Comparison of ENCODE assay signal across 8 mouse cellular contexts in genomic region chr5:125226229-125226634, GRCm38 (mm10). TPM values are rescaled to one million over a fixed set of nuclear protein-coding genes. Genes with fewer than 3 reads are reported as not detected.
DNase-seq lines count a peak whose midpoint lies in the region; ATAC-seq and TF ChIP-seq lines count a peak whose summit lies in the region.

No protein-coding gene starts in this region.

- H3K4me2 ChIP-seq in lung, postnatal 0 days (replicated peaks; ENCODE audit: low read depth, low read length) = no peak overlapping the region

- no peak overlapping the region for H3K27ac ChIP-seq in cerebellum, adult 2 months (ENCODE audit: insufficient read depth, low read length)
- H3K27ac ChIP-seq in lung, postnatal 0 days (ENCODE audit: low read length) = no peak overlapping the region

- no peaks in the 10 kb centered on the region for H3K36me3 ChIP-seq in lung, postnatal 0 days (ENCODE audit: insufficient read depth, low read length)

- peaks cover 47% of the 10 kb centered on the region for H3K4me1 ChIP-seq in cerebellum, adult 2 months (ENCODE audit: control insufficient read depth, insufficient read depth, low read length)
- no peaks in the 10 kb centered on the region for H3K4me1 ChIP-seq in lung, postnatal 0 days (ENCODE audit: insufficient read depth, low read depth, low read length)

- no peak overlapping the region for H3K4me3 ChIP-seq in cerebellum, adult 2 months (replicated peaks; ENCODE audit: insufficient read depth, low read depth, low read length)
- H3K4me3 ChIP-seq in lung, postnatal 0 days (ENCODE audit: low read depth, low read length) = no peak overlapping the region

- 42% methylated on average over 12 of the region's 12 CpGs for WGBS in cerebellum, adult 2 months
- WGBS in lung, postnatal 0 days = 35% methylated on average over 12 of the region's 12 CpGs

- TF ChIP-seq EP300 in lung, postnatal 0 days (IDR thresholded peaks at IDR 0.05) = no peak; the same call in 1 of the 2 replicates

- no peak for TF ChIP-seq CTCF in cerebellum, adult 2 months (IDR thresholded peaks at IDR 0.05; ENCODE audit: borderline replicate concordance, insufficient read depth, low read depth, low read length)
- no peak for TF ChIP-seq CTCF in lung, postnatal 0 days (IDR thresholded peaks at IDR 0.05)

- no peak overlapping the region for H3K9ac ChIP-seq in lung, postnatal 0 days (replicated peaks; ENCODE audit: low read depth)

- H3K9me3 ChIP-seq in lung, postnatal 0 days (ENCODE audit: low read length) = no peaks in the 10 kb centered on the region

- DNase-seq in cerebellum, adult 2 months = peak; percentile 59 to 66
- DNase-seq in cerebellum, adult 11 months = no peak
- peak; percentile 63 to 77 for DNase-seq in cerebellum, postnatal 14 days
- peak; percentile 79 for DNase-seq in gastrocnemius, postnatal 14 days
- DNase-seq in kidney, postnatal 4 days = peak; percentile 50 to 68
- DNase-seq in lung, postnatal 0 days (ENCODE audit: low spot score) = peak; percentile 57
- peak; percentile 59 for DNase-seq in skeletal muscle tissue, adult 2 months (ENCODE audit: low read depth, low spot score)

- TF ChIP-seq POLR2A in cerebellum, adult 2 months (IDR thresholded peaks at IDR 0.05; ENCODE audit: borderline replicate concordance, insufficient read depth, low read length) = no peak

- ATAC-seq in lung, postnatal 0 days = peak; percentile 91
- ATAC-seq in granulocyte monocyte progenitor cell, adult 5-6 weeks (replicated peaks; ENCODE audit: poor library complexity, severe bottlenecking) = no peak

- H3K27me3 ChIP-seq in cerebellum, adult 2 months (ENCODE audit: control insufficient read depth, insufficient read depth, low read length) = no peaks in the 10 kb centered on the region
- no peaks in the 10 kb centered on the region for H3K27me3 ChIP-seq in lung, postnatal 0 days (replicated peaks; ENCODE audit: insufficient read depth, low read length)

- intact Hi-C loops in gastrocnemius, postnatal 14 days (cut with DNase I; ENCODE audit: low total_unique reads) = no loop called here

RNA-seq across cellular contexts. Expression of gene Ncor2, which starts 47.2 kb away (rescaled TPM):
- polyA plus RNA-seq in cerebellum, adult 2 months (2012; rRNA removed) = 86.8 and 93.2 TPM in 2 replicates
- 10 to 100 TPM; 85.9 to 97.7 TPM for total RNA-seq in gastrocnemius, postnatal 14 days (2021)
- polyA plus RNA-seq in lung, postnatal 0 days (2015; fragmentation: Nextera tagmentation; extraction: Ambion mirVana) = 20.2 and 23.9 TPM in 2 replicates
- total RNA-seq in granulocyte monocyte progenitor cell, adult 5-6 weeks (2014; fragmentation: Nextera tagmentation) = 47.9 and 77.4 TPM in 2 replicates
- total RNA-seq in granulocyte monocyte progenitor cell, adult 5-6 weeks (2017) = 5.3 and 11.8 TPM in 2 replicates
